Mouse (Mus musculus) retina, adult 2 months (tissue): ENCODE data around the gene Olfr97.
"Not testable (repeated sequence)": the region's sequence is repeated elsewhere in the genome, so short reads cannot be mapped to it uniquely, and the experiment has no call there.

Source experiments
- DNase-seq: peaks from one replicate; pipeline ENCODE4 v3.0.0-alpha.2; 2012; ENCODE audit warnings: low read depth, low spot score

The Olfr97 gene

GRCm38 (mm10) chr17:37237230-37237629 is at the start of gene Olfr97:
Olfr97 (minus strand) TSS chr17:37237330.
- not testable (repeated sequence) for DNase-seq

GRCm38 (mm10) chr17:37283360-37283759 is 46.2 kb upstream of the Olfr97 start, which contains the start of gene Olfr99:
Olfr99 (minus strand) TSS chr17:37283460.
- DNase-seq, result no peak

- no peak for DNase-seq
Measured at GRCm38 (mm10) chr17:37280331-37280730, 43.2 kb upstream of the Olfr97 start.

DNA sequence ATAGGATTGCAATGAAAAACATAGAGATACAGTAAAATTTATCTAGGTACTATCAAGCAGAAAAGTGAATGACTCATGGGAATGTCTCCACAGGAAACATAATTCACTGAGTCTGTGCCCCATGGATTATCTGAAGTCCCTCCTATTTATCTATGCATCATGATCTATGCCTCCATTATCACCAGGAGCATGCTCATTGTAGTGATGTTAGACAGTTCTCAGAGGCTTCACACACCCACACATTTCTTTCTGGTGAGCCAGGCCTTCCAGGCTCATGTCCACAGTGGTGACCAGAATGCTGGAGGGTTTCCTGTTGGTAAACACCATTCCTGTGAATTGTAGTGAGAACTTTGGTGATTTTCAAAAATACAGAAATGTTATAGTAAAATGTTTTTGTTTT is 39.4 kb upstream of the Olfr97 start:
- no peak for DNase-seq

GRCm38 (mm10) chr17:37275626-37276248 is 38.6 kb upstream of the Olfr97 start:
- DNase-seq, result no peak

GRCm38 (mm10) chr17:37270702-37271092 is 33.6 kb upstream of the Olfr97 start:
- no peak for DNase-seq

DNA sequence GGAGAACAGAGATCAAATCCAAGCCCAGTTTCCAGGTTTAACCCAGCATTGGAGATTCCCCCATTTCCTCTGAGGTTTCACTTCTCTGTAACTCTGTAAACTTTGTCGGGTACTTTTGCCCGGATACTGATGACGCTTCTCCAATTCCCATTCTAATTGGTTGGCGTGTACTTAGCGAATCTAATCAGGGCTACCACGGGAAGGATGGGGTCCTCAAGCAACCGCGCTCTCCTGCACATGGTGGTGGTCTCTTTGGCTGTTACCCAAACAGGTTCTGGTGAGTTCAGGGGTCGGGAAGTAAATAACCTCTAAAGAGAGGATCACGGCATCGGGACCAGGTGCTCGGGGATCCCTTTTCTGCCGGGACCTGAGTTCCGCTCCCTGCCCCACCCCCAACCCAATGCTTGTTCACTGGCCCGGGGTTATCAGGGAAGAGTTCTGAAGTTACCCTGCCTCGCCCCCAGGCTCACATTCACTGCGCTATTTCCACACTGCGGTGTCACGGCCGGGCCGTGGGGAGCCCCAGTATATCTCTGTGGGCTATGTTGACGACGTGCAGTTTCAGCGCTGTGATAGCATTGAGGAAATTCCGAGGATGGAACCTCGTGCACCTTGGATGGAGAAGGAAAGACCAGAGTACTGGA is 33.0 kb upstream of the Olfr97 start, which contains the start of gene H2-M3:
H2-M3 (plus strand) TSS at position 163 of the 644 bp plus-strand sequence.
- peak; percentile 43 for DNase-seq

- DNase-seq, result no peak
Measured at GRCm38 (mm10) chr17:37263626-37264025, 26.5 kb upstream of the Olfr97 start, which contains the start of gene Olfr98. Olfr98 (minus strand) TSS chr17:37263749.

GRCm38 (mm10) chr17:37250544-37250943 is 13.4 kb upstream of the Olfr97 start:
- no peak for DNase-seq

- no peak for DNase-seq
Measured at GRCm38 (mm10) chr17:37249460-37249859, 12.3 kb upstream of the Olfr97 start.

DNA sequence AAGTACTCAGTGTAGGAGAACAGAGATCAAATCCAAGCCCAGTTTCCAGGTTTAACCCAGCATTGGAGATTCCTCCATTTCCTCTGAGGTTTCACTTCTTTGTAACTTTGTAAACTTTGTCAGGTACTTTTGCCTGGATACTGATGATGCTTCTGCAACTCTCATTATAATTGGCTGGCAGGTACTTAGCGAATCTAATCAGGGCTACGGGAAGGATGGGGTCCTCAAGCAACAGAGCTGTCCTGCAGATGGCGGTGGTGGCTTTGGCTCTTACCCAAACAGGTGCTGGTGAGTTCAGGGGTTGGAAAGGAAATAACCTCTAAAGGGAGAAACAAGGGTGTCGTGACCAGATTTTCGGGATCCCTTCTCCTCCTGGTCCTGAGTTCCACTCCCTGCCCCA is 9.6 kb upstream of the Olfr97 start:
- DNase-seq, result no peak

DNA sequence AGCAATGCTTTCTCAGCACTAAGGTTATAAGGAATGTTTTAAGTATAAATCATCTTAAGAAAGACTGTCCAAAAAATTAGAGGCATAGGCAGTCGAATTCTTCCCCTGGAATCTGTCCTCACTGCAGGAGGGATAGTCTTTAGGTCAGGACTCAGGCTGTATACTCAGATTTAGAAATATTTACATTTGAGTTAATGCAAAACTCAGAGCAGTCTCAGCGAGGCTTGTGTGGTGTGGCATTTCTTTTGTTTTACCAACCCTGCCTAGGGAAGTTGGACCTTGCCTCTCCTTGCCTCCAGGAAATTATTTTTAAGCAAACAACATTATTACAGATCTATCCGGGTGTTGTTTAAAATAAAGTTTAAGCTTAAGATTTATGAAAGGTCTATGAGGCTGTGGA is 5.1 kb upstream of the Olfr97 start:
- DNase-seq, result no peak

DNA sequence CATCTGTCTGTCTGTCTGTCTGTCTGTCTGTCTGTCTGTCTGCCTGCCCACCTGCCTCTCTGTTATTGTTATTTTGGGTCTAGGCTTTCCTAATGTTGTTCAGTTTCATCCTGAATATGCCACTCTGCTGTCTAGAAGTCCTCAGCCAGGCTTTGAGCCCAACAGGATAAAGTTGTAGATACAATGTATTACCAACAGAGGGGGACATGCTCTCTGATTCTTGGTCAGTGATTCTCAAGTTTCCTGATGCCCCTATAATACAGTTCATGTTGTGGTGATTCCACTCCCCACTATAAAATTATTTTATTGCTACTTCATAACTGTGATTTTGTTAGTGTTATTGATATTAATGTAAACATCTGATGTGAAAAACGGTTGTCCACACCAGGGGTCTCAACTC is 15.3 kb downstream of the Olfr97 start:
- no peak for DNase-seq

- DNase-seq, result no peak
Measured at GRCm38 (mm10) chr17:37219846-37220245, 17.3 kb downstream of the Olfr97 start, which contains the start of gene Olfr96. Olfr96 (plus strand) TSS chr17:37220146.

- DNase-seq, result no peak
Measured at GRCm38 (mm10) chr17:37218486-37218885, 18.6 kb downstream of the Olfr97 start.

GRCm38 (mm10) chr17:37213018-37213417 is 24.1 kb downstream of the Olfr97 start, which contains the start of gene Olfr95:
Olfr95 (minus strand) TSS chr17:37213118.
- no peak for DNase-seq

- no peak for DNase-seq
Measured at GRCm38 (mm10) chr17:37210884-37211768, 26.0 kb downstream of the Olfr97 start.

- no peak for DNase-seq
Measured at GRCm38 (mm10) chr17:37203917-37204236, 33.3 kb downstream of the Olfr97 start.

- DNase-seq, result peak; percentile 44
Measured at GRCm38 (mm10) chr17:37203206-37203916, 33.8 kb downstream of the Olfr97 start.

GRCm38 (mm10) chr17:37200894-37201293 is 36.2 kb downstream of the Olfr97 start, which contains the start of gene Olfr94:
Olfr94 (minus strand) TSS chr17:37200994.
- no peak for DNase-seq
